Mouse (Mus musculus): ENCODE measurements around the gene Fhl2. TPM values are rescaled to one million over a fixed set of nuclear protein-coding genes. Genes with fewer than 3 reads are reported as not detected.

Fhl2 gene
- polyA plus RNA-seq (2012; rRNA removed): 32.2 and 33.6 TPM in 2 replicates

GRCm38 (mm10) chr1:43196661-43197241 is at the start of gene Fhl2:
Gene Fhl2 (minus strand): TSS chr1:43196984.

GRCm38 (mm10) chr1:43098031-43098984 is 98.5 kb downstream of the Fhl2 start, which contains the start of the genes Tgfbrap1 and AI597479:
Gene Tgfbrap1 (minus strand): TSS chr1:43098637.
Gene AI597479 (plus strand): TSS chr1:43098710.

Other genes starting within 250 kb of the Fhl2 start
- 0.37 and 0.38 TPM in 2 replicates for gene Gpr45, start 244.1 kb downstream of the Fhl2 start, polyA plus RNA-seq (2012; rRNA removed)
- gene Tgfbrap1, start 98.3 kb downstream of the Fhl2 start, polyA plus RNA-seq (2012; rRNA removed): 19.3 TPM in 2 replicates
- gene AI597479, start 98.3 kb downstream of the Fhl2 start, polyA plus RNA-seq (2012; rRNA removed): 2.8 TPM in 2 replicates
- gene Nck2, start 247.6 kb upstream of the Fhl2 start, polyA plus RNA-seq (2012; rRNA removed): 62.6 and 63.7 TPM in 2 replicates